Mouse (Mus musculus) left cerebral cortex, adult 9 months (tissue): Measurements from ENCODE around the gene Gm10681.
A peak's percentile ranks its signal among the peaks of the same experiment; 100 is the strongest.
"Not testable (repeated sequence)": the region's sequence is repeated elsewhere in the genome, so short reads cannot be mapped to it uniquely, and the experiment has no call there.

Source experiments
- DNase-seq, 2 experiments: peaks; one replicate each; pipeline ENCODE4 v3.0.0; 2022; ENCODE audit warnings: low spot score in 2 of 2

Gene Gm10681

GRCm38 (mm10) chr3:98588707-98589106 is at the start of gene Gm10681:
Gene Gm10681 (minus strand): TSS chr3:98588807.
- no peak for DNase-seq

DNA sequence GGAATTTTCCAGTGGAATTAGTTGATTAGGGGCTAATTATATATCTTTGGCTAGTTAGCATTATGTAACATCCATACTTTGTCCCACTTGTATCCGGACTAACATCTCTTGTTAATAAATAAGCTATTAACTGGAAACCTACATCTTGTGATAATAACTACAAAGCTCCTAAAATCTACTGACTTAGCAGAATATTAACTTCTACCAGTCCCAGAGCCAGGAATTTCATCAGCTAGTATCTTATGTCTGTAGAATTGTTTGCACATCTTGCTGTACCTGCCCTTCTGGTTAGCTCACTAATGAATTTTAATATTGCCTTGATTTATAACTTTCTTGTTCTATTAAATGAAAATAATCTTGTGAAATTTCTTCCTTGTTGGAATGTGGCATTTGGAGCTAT is 46.5 kb upstream of the Gm10681 start:
- DNase-seq, result no peak

GRCm38 (mm10) chr3:98630152-98630551 is 41.5 kb upstream of the Gm10681 start, which contains the start of gene Hsd3b5:
Gene Hsd3b5 (minus strand): TSS chr3:98630252.
- no peak for DNase-seq

GRCm38 (mm10) chr3:98629633-98630032 is 41.0 kb upstream of the Gm10681 start:
- DNase-seq, result no peak

DNA sequence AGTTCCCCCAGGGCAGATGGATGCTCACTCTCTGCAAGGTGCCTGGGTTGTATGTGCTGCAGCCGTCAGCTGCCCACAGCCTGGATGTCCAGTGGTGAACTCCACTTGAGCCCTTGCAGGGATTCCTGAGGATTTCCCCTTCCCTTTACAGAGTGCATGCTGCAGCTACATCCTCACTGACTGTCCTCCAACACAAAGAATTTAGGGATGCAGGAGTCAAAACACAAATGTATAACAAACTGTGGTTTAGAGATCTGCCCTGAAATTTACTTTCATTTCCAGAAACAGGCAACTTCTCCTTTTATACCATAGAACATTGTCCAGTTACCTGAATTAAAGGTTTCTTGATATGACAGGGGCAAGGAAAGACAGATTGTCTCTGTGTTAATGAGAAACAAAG is 28.2 kb upstream of the Gm10681 start:
- DNase-seq, result not testable (repeated sequence)

DNA sequence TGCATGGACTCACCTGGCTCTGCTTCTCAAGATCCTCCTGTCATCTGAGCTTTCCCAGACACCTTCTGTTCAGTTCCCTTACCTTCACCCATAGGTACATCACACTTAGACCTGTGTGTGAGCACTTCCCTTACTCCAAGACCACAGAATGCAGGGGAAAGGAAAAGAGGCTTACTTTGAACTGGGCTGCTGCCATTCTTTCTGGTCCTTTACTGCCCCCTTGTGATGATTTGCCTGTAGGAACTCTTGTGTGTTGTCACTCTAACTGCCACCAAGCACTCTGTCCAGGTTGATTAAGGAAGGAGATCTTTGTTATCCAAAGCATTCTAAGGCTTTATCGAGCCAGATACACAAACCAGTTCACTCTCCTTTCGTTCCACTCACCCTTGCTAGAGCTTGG is 27.6 kb upstream of the Gm10681 start:
- DNase-seq, result not testable (repeated sequence)

DNA sequence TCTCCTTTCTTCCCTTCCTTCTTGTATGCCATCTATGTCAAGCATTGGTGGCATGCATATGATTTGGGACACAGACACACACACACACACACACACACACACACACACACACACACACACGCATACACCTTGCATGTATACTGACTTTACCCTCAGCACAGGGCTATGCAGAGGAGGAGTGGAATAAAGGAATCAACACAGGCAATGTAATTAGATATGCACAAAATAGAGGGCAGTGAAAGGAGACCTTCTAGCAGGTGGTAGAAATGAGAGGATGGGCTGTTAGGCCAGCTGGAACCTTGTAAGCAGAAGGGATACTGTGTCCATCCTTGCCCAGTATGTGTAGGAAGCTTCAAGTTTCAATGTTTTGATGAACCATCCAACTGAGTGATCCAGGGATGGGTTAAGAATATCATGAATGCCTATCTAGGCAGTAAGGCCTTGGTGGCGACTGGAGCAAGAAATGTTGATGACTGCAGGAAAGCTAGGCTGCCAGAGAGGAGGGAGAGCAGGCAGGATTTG is 25.9 kb upstream of the Gm10681 start:
- DNase-seq, result not testable (repeated sequence)

DNA sequence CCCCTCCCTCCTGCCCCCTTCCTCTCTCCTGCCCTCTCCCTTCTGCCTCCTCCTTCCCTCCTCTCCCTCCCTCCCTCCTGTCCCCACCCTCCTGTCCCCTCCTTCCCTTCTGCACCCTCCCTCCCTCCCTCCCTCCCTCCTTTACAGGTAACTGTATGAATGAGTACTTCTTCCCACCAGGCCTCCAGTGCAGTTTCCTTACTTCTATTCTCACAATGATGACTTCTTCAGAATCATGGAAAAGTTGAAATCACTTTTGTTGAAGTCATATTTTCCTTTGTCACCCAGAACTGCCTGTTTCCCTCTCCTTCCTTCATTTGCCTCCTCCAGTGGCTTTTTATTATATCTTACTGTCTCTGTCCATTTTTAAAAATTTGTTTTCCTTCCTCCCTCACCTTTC is 25.4 kb upstream of the Gm10681 start:
- DNase-seq, result no peak

DNA sequence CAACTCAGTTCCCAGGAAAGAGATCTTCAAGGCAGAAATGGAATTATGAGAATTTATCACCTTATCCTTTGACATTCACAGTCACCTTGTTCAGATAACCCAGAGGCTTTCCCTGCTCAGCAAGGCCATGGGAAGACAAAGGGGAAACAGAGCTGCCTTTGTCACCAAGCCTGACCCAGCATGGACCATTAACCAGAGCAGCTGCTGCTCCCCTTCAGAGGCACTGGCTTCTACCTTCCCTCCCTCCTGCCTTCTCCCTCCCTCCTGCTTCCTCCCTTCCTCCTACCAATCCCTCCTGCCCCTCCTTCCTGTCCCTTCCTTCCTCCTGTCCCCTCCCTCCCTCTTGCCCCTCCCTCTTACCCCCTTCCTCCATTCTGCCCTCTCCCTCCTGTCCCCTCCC is 24.9 kb upstream of the Gm10681 start:
- not testable (repeated sequence) for DNase-seq

GRCm38 (mm10) chr3:98587721-98588120 is 886 bp downstream of the Gm10681 start:
- DNase-seq, result no peak

DNA sequence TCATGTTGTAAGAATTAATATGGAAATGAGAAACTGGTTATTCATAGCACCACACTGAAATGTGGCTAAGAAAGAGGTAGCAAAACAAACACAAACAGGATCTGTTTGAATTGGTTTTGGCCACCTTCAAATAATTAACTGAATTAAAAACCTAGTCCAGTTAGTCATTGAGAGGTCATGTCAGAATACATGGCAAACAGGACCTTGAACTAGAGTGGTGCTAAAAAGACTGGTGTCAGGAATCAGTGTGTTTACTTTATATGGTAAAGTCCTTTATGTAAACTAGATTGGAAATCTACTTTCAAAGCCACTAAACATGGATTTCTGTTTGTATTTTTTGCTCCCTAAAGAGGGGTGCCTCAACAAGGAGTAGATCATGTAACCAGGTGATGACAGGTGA is 6.0 kb downstream of the Gm10681 start:
- not testable (repeated sequence) for DNase-seq

DNA sequence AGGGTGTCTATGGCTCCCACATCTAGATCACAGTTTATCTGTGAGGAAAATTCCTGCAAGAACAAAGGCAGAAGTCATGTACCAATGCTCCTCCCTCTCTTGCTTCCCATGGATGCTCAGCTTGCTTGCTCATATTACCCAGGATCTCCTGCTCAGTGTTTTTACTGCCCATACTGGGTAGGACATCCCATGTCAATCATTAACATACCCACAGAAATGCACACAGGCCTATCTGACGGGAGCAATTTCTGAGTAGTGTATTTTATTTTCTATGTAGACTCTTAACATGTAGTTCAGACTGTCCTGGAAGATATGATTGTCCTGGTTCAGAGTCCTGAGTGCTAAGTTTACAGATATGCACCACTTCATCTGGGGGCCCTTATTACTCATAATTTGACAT is 6.4 kb downstream of the Gm10681 start:
- DNase-seq, result not testable (repeated sequence)

DNA sequence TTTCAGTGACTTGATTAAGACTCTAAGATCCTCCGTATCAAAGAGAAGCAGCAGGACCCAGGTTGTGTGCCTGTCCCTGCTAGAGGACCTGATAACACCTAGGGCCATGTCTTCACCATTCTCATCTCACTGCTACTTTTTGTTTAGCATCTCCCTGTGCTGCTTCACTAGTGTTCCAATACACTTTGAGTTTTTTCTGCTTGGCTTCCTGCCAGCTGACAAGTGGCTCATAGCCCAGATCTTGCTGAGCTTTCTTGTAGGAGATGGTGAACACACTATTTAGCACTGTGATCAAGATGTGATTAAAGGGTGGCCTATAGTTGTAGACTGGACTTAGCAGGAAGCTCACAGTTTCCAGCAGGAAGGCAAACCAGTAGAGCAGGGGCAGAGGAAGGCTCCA is 7.6 kb downstream of the Gm10681 start:
- DNase-seq, result peak; percentile 33 to 83

GRCm38 (mm10) chr3:98567717-98568116 is 20.9 kb downstream of the Gm10681 start:
- not testable (repeated sequence) for DNase-seq

DNA sequence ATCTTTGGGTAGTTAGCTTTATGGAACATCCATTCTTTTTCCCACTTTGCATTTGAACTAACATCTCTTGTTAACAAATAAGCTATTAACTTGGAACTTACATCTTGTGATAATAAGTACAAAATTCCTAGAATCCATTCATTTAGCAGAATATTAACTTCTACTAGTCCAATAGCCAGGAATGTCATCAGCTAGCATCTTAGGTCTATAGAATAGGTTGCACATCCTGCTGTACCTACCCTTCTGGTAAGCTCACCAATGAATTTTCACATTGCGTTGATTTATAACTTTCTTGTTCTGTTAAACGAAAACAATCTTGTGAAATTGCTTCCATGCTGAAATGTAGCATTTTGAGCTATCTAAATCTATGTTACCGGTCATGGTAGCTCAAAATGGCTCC is 23.7 kb downstream of the Gm10681 start:
- DNase-seq, result not testable (repeated sequence)

DNA sequence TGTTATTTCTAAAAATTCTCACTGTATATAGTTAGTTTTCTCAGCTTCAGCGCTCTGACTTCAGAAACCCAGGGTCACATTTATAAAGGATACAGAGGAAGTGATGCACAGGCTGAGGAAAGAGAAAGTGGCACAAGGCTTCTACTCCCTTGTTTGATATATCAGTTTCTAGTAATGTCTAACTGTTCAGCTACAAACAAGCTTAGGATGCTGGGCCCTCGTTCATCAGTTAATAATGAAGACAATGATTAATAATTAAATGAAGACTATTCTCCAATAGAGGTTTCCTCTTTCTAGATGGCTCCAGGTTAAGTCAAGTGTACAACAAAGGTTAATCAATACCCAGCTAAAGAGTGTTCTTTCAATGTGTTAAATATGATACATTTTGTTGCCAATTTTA is 24.8 kb downstream of the Gm10681 start:
- DNase-seq, result not testable (repeated sequence)

- DNase-seq, result not testable (repeated sequence)
Observed at GRCm38 (mm10) chr3:98560711-98561110, 27.9 kb downstream of the Gm10681 start.

DNA sequence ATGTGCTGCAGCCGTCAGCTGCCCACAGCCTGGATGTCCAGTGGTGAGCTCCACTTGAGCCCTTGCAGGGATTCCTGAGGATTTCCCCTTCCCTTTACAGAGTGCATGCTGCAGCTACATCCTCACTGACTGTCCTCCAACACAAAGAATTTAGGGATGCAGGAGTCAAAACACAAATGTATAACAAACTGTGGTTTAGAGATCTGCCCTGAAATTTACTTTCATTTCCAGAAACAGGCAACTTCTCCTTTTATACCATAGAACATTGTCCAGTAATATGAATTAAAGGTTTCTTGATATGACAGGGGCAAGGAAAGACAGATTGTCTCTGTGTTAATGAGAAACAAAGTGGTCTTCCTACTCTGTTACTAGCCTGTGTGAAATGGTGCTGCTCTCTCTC is 37.8 kb downstream of the Gm10681 start:
- DNase-seq, result not testable (repeated sequence)

DNA sequence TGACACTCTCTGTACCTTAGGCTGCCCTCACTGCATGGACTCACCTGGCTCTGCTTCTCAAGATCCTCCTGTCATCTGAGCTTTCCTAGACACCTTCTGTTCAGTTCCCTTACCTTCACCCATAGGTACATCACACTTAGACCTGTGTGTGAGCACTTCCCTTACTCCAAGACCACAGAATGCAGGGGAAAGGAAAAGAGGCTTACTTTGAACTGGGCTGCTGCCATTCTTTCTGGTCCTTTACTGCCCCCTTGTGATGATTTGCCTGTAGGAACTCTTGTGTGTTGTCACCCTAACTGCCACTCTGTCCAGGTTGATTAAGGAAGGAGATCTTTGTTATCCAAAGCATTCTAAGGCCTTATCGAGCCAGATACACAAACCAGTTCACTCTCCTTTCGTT is 38.4 kb downstream of the Gm10681 start:
- not testable (repeated sequence) for DNase-seq

DNA sequence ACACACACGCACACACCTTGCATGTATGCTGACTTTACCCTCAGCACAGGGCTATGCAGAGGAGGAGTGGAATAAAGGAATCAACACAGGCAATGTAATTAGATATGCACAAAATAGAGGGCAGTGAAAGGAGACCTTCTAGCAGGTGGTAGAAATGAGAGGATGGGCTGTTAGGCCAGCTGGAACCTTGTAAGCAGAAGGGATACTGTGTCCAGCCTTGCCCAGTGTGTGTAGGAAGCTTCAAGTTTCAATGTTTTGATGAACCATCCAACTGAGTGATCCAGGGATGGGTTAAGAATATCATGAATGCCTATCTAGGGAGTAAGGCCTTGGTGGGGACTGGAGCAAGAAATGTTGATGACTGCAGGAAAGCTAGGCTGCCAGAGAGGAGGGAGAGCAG is 40.1 kb downstream of the Gm10681 start:
- DNase-seq, result not testable (repeated sequence)

- DNase-seq, result not testable (repeated sequence)
Observed at GRCm38 (mm10) chr3:98547641-98548040, 41.0 kb downstream of the Gm10681 start.

GRCm38 (mm10) chr3:98524978-98525377 is 63.6 kb downstream of the Gm10681 start:
- DNase-seq, result not testable (repeated sequence)

GRCm38 (mm10) chr3:98524552-98524951 is 64.1 kb downstream of the Gm10681 start:
- not testable (repeated sequence) for DNase-seq

DNA sequence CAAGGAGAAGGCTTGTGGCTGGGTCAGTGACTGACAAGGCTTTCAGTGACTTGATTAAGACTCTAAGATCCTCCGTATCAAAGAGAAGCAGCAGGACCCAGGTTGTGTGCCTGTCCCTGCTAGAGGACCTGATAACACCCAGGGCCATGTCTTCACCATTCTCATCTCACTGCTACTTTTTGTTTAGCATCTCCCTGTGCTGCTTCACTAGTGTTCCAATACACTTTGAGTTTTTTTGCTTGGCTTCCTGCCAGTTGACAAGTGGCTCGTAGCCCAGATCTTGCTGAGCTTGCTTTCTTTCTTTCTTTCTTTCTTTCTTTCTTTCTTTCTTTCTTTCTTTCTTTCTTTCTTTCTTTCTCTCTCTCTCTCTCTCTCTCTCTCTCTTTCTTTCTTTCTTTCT is 65.8 kb downstream of the Gm10681 start:
- DNase-seq, result not testable (repeated sequence)
